Mouse (Mus musculus) monocyte, adult 59 days (primary cell): ENCODE results near the gene Tmco3. TPM values are rescaled to one million over a fixed set of nuclear protein-coding genes. Genes with fewer than 3 reads are reported as not detected.

ENCODE experiments used
- total RNA-seq, 2 experiments: library from RNA; stranded (reverse); gene quantifications; one replicate each; pipeline ENCODE4 v1.2.4; 2023

Tmco3 gene
- total RNA-seq = 10 to 100 TPM; 26.8 to 29.1 TPM

GRCm38 (mm10) chr8:13287692-13288623, at the start of gene Tmco3, which contains the start of gene Dcun1d2:
Tmco3 (plus strand) TSS chr8:13288190.
Dcun1d2 (minus strand) TSS chr8:13288131.

GRCm38 (mm10) chr8:13254019-13254418, 34.0 kb upstream of the Tmco3 start, which contains the start of gene Adprhl1:
Adprhl1 (minus strand) TSS chr8:13254162.

GRCm38 (mm10) chr8:13338255-13338860, 50.4 kb downstream of the Tmco3 start, which contains the start of gene Tfdp1:
Tfdp1 (plus strand) TSS chr8:13338751.

Other genes starting within 250 kb of the Tmco3 start
- under 1 TPM in 1 of 2 experiments, not detected in 1; 0.29 TPM for gene Proz, start 227.3 kb upstream of the Tmco3 start, total RNA-seq
- gene Pcid2, start 182.7 kb upstream of the Tmco3 start, total RNA-seq = 10 to 100 TPM; 24.9 to 28.8 TPM
- 10 to 100 TPM; 38.7 to 49.9 TPM for gene Cul4a, start 182.6 kb upstream of the Tmco3 start, total RNA-seq
- gene Lamp1, start 129.0 kb upstream of the Tmco3 start, total RNA-seq = 100 to 1,000 TPM; 702 to 772 TPM
- not detected for gene Grtp1, start 87.6 kb upstream of the Tmco3 start, total RNA-seq
- not detected for gene Adprhl1, start 34.0 kb upstream of the Tmco3 start, total RNA-seq
- 10 to 100 TPM; 12.9 to 18.5 TPM for gene Dcun1d2, start 59 bp upstream of the Tmco3 start, total RNA-seq
- gene Tfdp1, start 50.6 kb downstream of the Tmco3 start, total RNA-seq = 10 to 100 TPM; 33.9 to 34.6 TPM
- gene Atp4b, start 108.6 kb downstream of the Tmco3 start, total RNA-seq = not detected
- gene Grk1, start 116.9 kb downstream of the Tmco3 start, total RNA-seq = not detected
- gene Tmem255b, start 147.0 kb downstream of the Tmco3 start, total RNA-seq = not detected
- gene Gas6, start 206.3 kb downstream of the Tmco3 start, total RNA-seq = 1 to 10 TPM; 2.7 to 4.6 TPM